Mouse (Mus musculus) granulocyte monocyte progenitor cell, adult 5-6 weeks (primary cell): Measurements from ENCODE around the gene Zfp592. TPM values are rescaled to one million over a fixed set of nuclear protein-coding genes. Genes with fewer than 3 reads are reported as not detected.

Source experiments
- ATAC-seq: replicated peaks from 2 replicates; pipeline ENCODE4 v1.8.0; 2016; ENCODE audit warnings: mild to moderate bottlenecking, moderate TSS enrichment, inconsistent platforms; ENCODE audit not compliant: poor library complexity, severe bottlenecking
- total RNA-seq, 2 experiments: library from RNA; stranded (forward) in 1 of 2; stranded (reverse) in 1 of 2; fragments of 200-712, 200-1000 nt in 1 of 2; fragments of >200 nt in 1 of 2; fragmentation: Nextera tagmentation in 1 of 2; gene quantifications; 2 replicates each; pipeline ENCODE4 v1.2.3; 2014 to 2017

The Zfp592 gene
- total RNA-seq, 2 experiments from 2014 or later, result 24.4 to 37.5 TPM

DNA sequence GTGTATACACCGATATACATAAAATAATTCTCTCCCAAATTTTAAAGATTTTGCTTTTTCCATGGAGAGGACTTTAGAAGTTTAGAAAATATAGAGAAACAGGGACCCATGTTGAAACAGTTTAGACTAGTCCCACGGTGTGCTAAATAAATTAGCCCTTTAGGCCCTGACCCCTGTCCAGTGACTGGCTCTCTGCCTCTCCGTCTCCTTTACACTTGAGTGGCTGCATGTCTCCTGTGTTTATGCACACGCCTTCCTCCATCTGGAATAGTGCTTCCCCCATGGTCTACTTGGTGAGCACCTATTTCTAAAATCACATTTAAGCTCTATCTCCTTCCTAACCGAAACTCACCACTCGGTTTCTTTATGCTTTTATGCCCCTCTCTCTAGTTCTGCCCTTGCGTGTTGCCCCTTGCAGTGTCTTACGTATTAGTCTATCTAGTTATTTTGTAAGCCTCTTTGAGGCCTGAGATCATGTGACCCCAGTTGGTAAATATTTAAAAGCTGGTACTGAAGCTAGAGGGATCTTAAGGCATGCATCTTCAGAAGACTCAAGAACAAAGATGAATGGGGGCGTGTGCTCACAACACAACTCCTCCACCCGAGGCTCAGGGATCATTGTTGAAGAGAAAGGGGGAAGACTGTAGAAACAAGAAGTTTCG lies 62.4 kb downstream of the Zfp592 start:
- ATAC-seq, result no peak

- no peak for ATAC-seq
Measured at GRCm38 (mm10) chr7:81057471-81057870, 64.0 kb downstream of the Zfp592 start, which contains the start of gene Alpk3. Gene Alpk3, plus strand, starts transcription at chr7:81057600.

DNA sequence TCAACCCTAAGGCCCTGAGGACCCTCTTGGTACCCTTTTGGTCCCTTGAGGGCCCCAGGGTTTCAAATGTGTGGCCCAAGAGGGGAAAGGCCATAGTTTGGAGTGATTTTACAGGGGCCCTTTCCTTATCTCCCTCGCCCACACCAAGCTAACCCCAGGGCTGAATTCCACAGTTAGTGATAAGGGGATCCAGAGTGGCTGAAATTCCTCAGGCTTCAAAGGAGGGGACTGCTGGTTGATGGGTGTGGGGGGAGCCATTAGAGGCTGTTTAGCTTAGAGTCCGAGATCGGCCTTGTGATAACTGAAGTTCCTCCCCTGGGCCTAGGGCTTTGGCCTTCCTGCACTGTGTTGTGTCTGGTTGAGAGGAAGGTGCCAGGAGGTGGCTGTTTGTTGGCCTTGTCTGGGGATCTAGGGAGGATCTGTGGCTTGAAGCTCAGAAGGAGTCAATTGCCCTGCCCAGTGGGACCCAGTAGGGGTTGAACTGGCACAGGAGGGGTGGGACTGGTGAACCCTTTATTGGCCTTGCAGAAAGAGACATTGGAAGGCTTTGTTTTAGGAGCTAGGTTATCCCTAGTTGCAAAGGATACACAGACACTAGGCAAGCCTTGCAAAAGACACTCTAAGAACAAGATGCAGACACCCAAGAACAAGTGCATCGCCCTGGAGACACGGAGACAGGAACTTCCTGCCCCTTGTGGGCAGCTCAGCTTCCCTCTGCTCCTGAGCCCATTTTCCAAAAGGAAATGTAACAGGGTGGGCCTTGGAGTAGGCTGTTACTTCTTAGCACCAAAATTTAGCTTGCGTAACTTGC lies 64.6 kb downstream of the Zfp592 start:
- ATAC-seq, result peak; percentile 49

- peak; percentile 15; the same call in 1 of the 2 replicates for ATAC-seq
Measured at GRCm38 (mm10) chr7:81058712-81059154, 65.3 kb downstream of the Zfp592 start.

GRCm38 (mm10) chr7:81059388-81059787 lies 65.9 kb downstream of the Zfp592 start:
- ATAC-seq, result no peak

GRCm38 (mm10) chr7:81060908-81061307 lies 67.4 kb downstream of the Zfp592 start:
- ATAC-seq, result peak; percentile 72

DNA sequence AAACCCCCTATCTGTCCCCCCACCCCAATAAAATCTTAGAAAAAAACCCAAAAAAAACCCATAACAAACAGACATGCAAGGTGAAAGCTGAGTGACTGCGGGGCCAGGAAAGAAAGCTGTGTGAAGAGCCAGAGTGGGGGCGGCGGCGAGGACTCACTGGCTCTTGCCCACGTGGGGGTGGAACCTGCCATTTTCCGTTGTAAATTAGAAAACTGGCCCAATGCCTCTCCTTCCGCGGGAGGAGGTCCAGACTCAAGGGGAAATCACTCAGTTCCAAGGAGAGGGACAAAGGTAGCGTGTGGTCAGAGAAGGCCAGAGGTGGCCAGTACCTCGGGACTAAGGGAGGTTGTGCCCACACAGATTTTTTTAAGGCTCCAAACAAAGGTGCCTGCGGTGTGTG lies 68.5 kb downstream of the Zfp592 start:
- ATAC-seq, result no peak

GRCm38 (mm10) chr7:81063332-81063731 lies 69.9 kb downstream of the Zfp592 start:
- ATAC-seq, result no peak

DNA sequence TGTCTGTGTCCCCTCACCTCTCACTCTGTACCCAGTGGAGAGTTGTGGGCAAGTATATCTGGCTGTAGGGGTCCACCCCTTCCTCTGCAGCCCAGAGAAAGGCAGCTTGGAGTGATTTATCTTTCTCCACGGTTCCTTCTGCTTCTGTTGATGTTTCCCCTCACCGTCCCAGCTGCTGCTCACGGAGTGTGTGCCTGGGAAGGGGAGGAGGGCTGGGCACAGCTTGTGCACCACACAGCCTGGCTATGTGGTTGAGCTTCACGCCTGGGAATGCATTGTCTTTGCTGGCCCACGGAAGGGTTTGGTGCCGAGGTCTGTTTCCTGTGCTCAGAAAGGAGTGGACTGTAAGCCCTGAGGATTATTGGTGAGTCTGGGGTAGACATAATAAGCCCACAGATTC lies 73.2 kb downstream of the Zfp592 start:
- 0 out of 2 replicates have a peak, but pooled peaks have one; percentile 20 for ATAC-seq

GRCm38 (mm10) chr7:81072463-81072862 lies 79.0 kb downstream of the Zfp592 start:
- ATAC-seq, result no peak

DNA sequence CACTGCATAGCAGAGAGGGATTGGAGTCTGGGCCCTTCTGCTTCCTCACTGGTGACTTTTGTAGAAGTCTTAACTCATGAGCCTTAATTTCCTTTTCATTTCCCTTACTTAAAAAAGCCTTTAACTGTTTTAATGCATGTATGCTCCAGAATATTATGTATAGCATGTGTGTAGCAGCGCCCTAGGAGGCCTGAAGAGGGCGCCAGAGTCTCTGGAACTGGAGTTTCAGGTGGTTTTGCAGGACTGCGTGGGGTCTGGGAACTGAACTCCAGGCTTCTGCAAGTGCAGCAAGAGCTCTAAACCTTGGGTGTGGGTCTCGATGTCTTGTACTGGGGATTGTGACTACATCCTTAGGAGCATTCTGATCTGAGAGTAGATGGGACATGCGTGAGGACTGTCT lies 79.8 kb downstream of the Zfp592 start:
- ATAC-seq, result no peak

GRCm38 (mm10) chr7:81074546-81074945 lies 81.1 kb downstream of the Zfp592 start:
- ATAC-seq, result peak; percentile 74

- ATAC-seq, result peak; percentile 23
Measured at GRCm38 (mm10) chr7:81075299-81075698, 81.8 kb downstream of the Zfp592 start.

- no peak for ATAC-seq
Measured at GRCm38 (mm10) chr7:81075732-81076131, 82.3 kb downstream of the Zfp592 start.

GRCm38 (mm10) chr7:81077009-81077408 lies 83.5 kb downstream of the Zfp592 start:
- no peak for ATAC-seq

DNA sequence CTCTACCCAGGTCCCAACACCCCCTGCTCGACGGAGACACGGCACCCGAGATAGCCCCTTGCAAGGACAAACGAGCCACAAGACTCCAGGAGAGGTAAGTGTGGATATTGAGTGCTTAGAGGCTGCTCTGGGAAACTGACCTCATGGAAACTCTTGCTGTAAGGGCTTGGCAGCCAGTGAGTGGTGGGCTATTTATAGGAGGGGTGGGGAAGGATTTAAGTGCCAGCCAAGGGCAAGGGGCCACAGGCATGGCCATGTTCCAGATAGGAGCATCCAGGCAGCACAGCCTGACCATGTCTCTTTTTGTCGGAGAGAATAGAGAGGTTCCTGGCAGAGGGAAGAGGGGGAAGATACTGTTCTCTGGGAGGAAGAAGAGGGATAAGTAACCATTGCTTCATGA lies 85.3 kb downstream of the Zfp592 start:
- ATAC-seq, result no peak

GRCm38 (mm10) chr7:81093420-81093965 lies 100.0 kb downstream of the Zfp592 start:
- peak; percentile 31 for ATAC-seq

GRCm38 (mm10) chr7:81094104-81094757 lies 100.8 kb downstream of the Zfp592 start:
- no peak for ATAC-seq
